Mouse (Mus musculus): ENCODE results near the gene Kif26a. TPM values are rescaled to one million over a fixed set of nuclear protein-coding genes. Genes with fewer than 3 reads are reported as not detected.
A peak's percentile ranks its signal among the peaks of the same experiment; 100 is the strongest.

The Kif26a gene
- polyA plus RNA-seq, 1 experiment from 2014 or later, result 2.0 TPM

- WGBS, result 2% methylated on average over 6 of the region's 6 CpGs
These were observed 4.7 kb upstream of the Kif26a start for GRCm38 (mm10) chr12:112141300-112141699.

GRCm38 (mm10) chr12:112143116-112143832 lies 2.7 kb upstream of the Kif26a start:
- no peak for ATAC-seq (ENCODE audit: insufficient read depth, low FRiP score, low TSS enrichment)
- Histone ChIP-seq H3K4me2 (ENCODE audit: low read depth) (peak overlapping the region; percentile 87), H3K27ac (ENCODE audit: low read depth, low read length) (0 out of 2 replicates have a peak overlapping the region, but pooled peaks have one; percentile 17), H3K4me3 (ENCODE audit: low read depth, low read length) (peak overlapping the region; percentile 53), H3K9ac (ENCODE audit: low read length) (no peak overlapping the region), H3K9me3 (ENCODE audit: control insufficient read depth, low read length) (no peaks in the 10 kb centered on the region), H3K36me3 (ENCODE audit: control insufficient read depth, insufficient read depth, low read length) (no peaks in the 10 kb centered on the region), H3K4me1 (ENCODE audit: control insufficient read depth, insufficient read depth, low read length) (peaks cover 22% of the 10 kb centered on the region), H3K27me3 (ENCODE audit: control insufficient read depth, insufficient read depth, low read length) (peaks cover 62% of the 10 kb centered on the region)
- DNase-seq (ENCODE audit: low spot score), result peak; percentile 72
- WGBS, result 4% methylated on average over 14 of the region's 14 CpGs

More at GRCm38 (mm10) chr12:112141300-112141699, 4.7 kb upstream of the Kif26a start:
- Histone ChIP-seq H3K27me3 (ENCODE audit: control insufficient read depth, insufficient read depth, low read length) (peaks cover 51% of the 10 kb centered on the region), H3K9me3 (ENCODE audit: control insufficient read depth, low read length) (no peaks in the 10 kb centered on the region), H3K4me3 (ENCODE audit: low read depth, low read length) (no peak overlapping the region), H3K4me1 (ENCODE audit: control insufficient read depth, insufficient read depth, low read length) (peaks cover 9% of the 10 kb centered on the region), H3K4me2 (ENCODE audit: low read depth) (no peak overlapping the region), H3K27ac (ENCODE audit: low read depth, low read length) (no peak overlapping the region), H3K36me3 (ENCODE audit: control insufficient read depth, insufficient read depth, low read length) (no peaks in the 10 kb centered on the region), H3K9ac (ENCODE audit: low read length) (no peak overlapping the region)
- DNase-seq (ENCODE audit: low spot score) (peak; percentile 67), ATAC-seq (ENCODE audit: insufficient read depth, low FRiP score, low TSS enrichment) (no peak)

- WGBS, result 0% methylated on average over 23 of the region's 52 CpGs
- H3K9me3 ChIP-seq (ENCODE audit: control insufficient read depth, low read length), result no peaks in the 10 kb centered on the region
- H3K27ac ChIP-seq (ENCODE audit: low read depth, low read length), result no peak overlapping the region
These were observed 2.2 kb upstream of the Kif26a start for GRCm38 (mm10) chr12:112143833-112144201.

GRCm38 (mm10) chr12:112144377-112145115 lies 1.5 kb upstream of the Kif26a start:
- peak overlapping the region; percentile 53 for H3K4me3 ChIP-seq (ENCODE audit: low read depth, low read length)
- DNase-seq (ENCODE audit: low spot score), result no peak
- peaks cover 22% of the 10 kb centered on the region for H3K4me1 ChIP-seq (ENCODE audit: control insufficient read depth, insufficient read depth, low read length)
- 0 out of 2 replicates have a peak overlapping the region, but pooled peaks have one; percentile 4 for H3K27ac ChIP-seq (ENCODE audit: low read depth, low read length)
- H3K9ac ChIP-seq (ENCODE audit: low read length), result peak overlapping the region; percentile 52
- H3K36me3 ChIP-seq (ENCODE audit: control insufficient read depth, insufficient read depth, low read length), result no peaks in the 10 kb centered on the region
- 1% methylated on average over 46 of the region's 46 CpGs for WGBS
- no peak for ATAC-seq (ENCODE audit: insufficient read depth, low FRiP score, low TSS enrichment)
- peaks cover 62% of the 10 kb centered on the region for H3K27me3 ChIP-seq (ENCODE audit: control insufficient read depth, insufficient read depth, low read length)
- H3K9me3 ChIP-seq (ENCODE audit: control insufficient read depth, low read length), result no peaks in the 10 kb centered on the region
- peak overlapping the region; percentile 87 for H3K4me2 ChIP-seq (ENCODE audit: low read depth)

More at GRCm38 (mm10) chr12:112143833-112144201, 2.2 kb upstream of the Kif26a start:
- ATAC-seq (ENCODE audit: insufficient read depth, low FRiP score, low TSS enrichment) (no peak), DNase-seq (ENCODE audit: low spot score) (peak; percentile 51)
- Histone ChIP-seq H3K4me3 (ENCODE audit: low read depth, low read length) (peak overlapping the region; percentile 53), H3K9ac (ENCODE audit: low read length) (peak overlapping the region; percentile 52), H3K36me3 (ENCODE audit: control insufficient read depth, insufficient read depth, low read length) (no peaks in the 10 kb centered on the region), H3K27me3 (ENCODE audit: control insufficient read depth, insufficient read depth, low read length) (peaks cover 62% of the 10 kb centered on the region), H3K4me2 (ENCODE audit: low read depth) (peak overlapping the region; percentile 87), H3K4me1 (ENCODE audit: control insufficient read depth, insufficient read depth, low read length) (peaks cover 22% of the 10 kb centered on the region)

GRCm38 (mm10) chr12:112145211-112145874 lies 665 bp upstream of the Kif26a start:
- no peaks in the 10 kb centered on the region for H3K9me3 ChIP-seq (ENCODE audit: control insufficient read depth, low read length)
- peak overlapping the region; percentile 53 for H3K4me3 ChIP-seq (ENCODE audit: low read depth, low read length)
- H3K4me2 ChIP-seq (ENCODE audit: low read depth), result peak overlapping the region; percentile 87
- WGBS, result under 1% methylated on average over 37 of the region's 37 CpGs
- peaks cover 22% of the 10 kb centered on the region for H3K4me1 ChIP-seq (ENCODE audit: control insufficient read depth, insufficient read depth, low read length)
- peak; percentile 32 for ATAC-seq (ENCODE audit: insufficient read depth, low FRiP score, low TSS enrichment)
- H3K36me3 ChIP-seq (ENCODE audit: control insufficient read depth, insufficient read depth, low read length), result no peaks in the 10 kb centered on the region
- DNase-seq (ENCODE audit: low spot score), result peak; percentile 93
- H3K27ac ChIP-seq (ENCODE audit: low read depth, low read length), result no peak overlapping the region
- peak overlapping the region; percentile 27; the same call in 1 of the 2 replicates for H3K9ac ChIP-seq (ENCODE audit: low read length)
- peaks cover 62% of the 10 kb centered on the region for H3K27me3 ChIP-seq (ENCODE audit: control insufficient read depth, insufficient read depth, low read length)

GRCm38 (mm10) chr12:112147365-112147764 lies 1.4 kb downstream of the Kif26a start:
- Histone ChIP-seq H3K4me2 (ENCODE audit: low read depth) (peak overlapping the region; percentile 87), H3K36me3 (ENCODE audit: control insufficient read depth, insufficient read depth, low read length) (no peaks in the 10 kb centered on the region), H3K9ac (ENCODE audit: low read length) (peak overlapping the region; percentile 27), H3K27me3 (ENCODE audit: control insufficient read depth, insufficient read depth, low read length) (peaks cover 45% of the 10 kb centered on the region), H3K4me1 (ENCODE audit: control insufficient read depth, insufficient read depth, low read length) (peaks cover 31% of the 10 kb centered on the region), H3K9me3 (ENCODE audit: control insufficient read depth, low read length) (no peaks in the 10 kb centered on the region), H3K27ac (ENCODE audit: low read depth, low read length) (no peak overlapping the region), H3K4me3 (ENCODE audit: low read depth, low read length) (peak overlapping the region; percentile 53)
- 35% methylated on average over 5 of the region's 5 CpGs for WGBS
- DNase-seq (ENCODE audit: low spot score) (no peak), ATAC-seq (ENCODE audit: insufficient read depth, low FRiP score, low TSS enrichment) (no peak)

- no peak overlapping the region for H3K27ac ChIP-seq (ENCODE audit: low read depth, low read length)
- DNase-seq (ENCODE audit: low spot score) (no peak), ATAC-seq (ENCODE audit: insufficient read depth, low FRiP score, low TSS enrichment) (no peak)
- peaks cover 33% of the 10 kb centered on the region for H3K4me1 ChIP-seq (ENCODE audit: control insufficient read depth, insufficient read depth, low read length)
- H3K4me2 ChIP-seq (ENCODE audit: low read depth), result no peak overlapping the region
- no peaks in the 10 kb centered on the region for H3K9me3 ChIP-seq (ENCODE audit: control insufficient read depth, low read length)
- H3K9ac ChIP-seq (ENCODE audit: low read length), result no peak overlapping the region
- no peak overlapping the region for H3K4me3 ChIP-seq (ENCODE audit: low read depth, low read length)
- peaks cover 19% of the 10 kb centered on the region for H3K27me3 ChIP-seq (ENCODE audit: control insufficient read depth, insufficient read depth, low read length)
- H3K36me3 ChIP-seq (ENCODE audit: control insufficient read depth, insufficient read depth, low read length), result no peaks in the 10 kb centered on the region
- WGBS, result 63% methylated on average over 7 of the region's 7 CpGs
These were observed 4.0 kb downstream of the Kif26a start for GRCm38 (mm10) chr12:112150011-112150410.

- DNase-seq (ENCODE audit: low spot score), result no peak
- Histone ChIP-seq H3K9me3 (ENCODE audit: control insufficient read depth, low read length) (no peaks in the 10 kb centered on the region), H3K4me2 (ENCODE audit: low read depth) (no peak overlapping the region), H3K27me3 (ENCODE audit: control insufficient read depth, insufficient read depth, low read length) (peaks cover 11% of the 10 kb centered on the region), H3K4me3 (ENCODE audit: low read depth, low read length) (no peak overlapping the region), H3K27ac (ENCODE audit: low read depth, low read length) (no peak overlapping the region), H3K36me3 (ENCODE audit: control insufficient read depth, insufficient read depth, low read length) (no peaks in the 10 kb centered on the region), H3K4me1 (ENCODE audit: control insufficient read depth, insufficient read depth, low read length) (peaks cover 37% of the 10 kb centered on the region), H3K9ac (ENCODE audit: low read length) (no peak overlapping the region)
- no peak for ATAC-seq (ENCODE audit: insufficient read depth, low FRiP score, low TSS enrichment)
- 36% methylated on average over 12 of the region's 12 CpGs for WGBS
These were observed 5.4 kb downstream of the Kif26a start for GRCm38 (mm10) chr12:112151244-112151979.

All from neural tube, embryonic 11.5 days (tissue).